Mouse (Mus musculus) cerebellum, postnatal 25 days (tissue): ENCODE data around the gene Hoxa2.

ENCODE experiments used
- DNase-seq, 2 experiments: peaks; one replicate each; pipeline ENCODE4 v3.0.0; 2021; ENCODE audit warnings: mixed read lengths in 2 of 2

Hoxa2 gene

GRCm38 (mm10) chr6:52178918-52179665, 14.5 kb upstream of the Hoxa2 start:
- no peak for DNase-seq

- no peak for DNase-seq
These were observed 13.2 kb upstream of the Hoxa2 start for GRCm38 (mm10) chr6:52177806-52178205.

GRCm38 (mm10) chr6:52177061-52177735, 12.6 kb upstream of the Hoxa2 start, which contains the start of gene 5730596B20Rik:
TSS of gene 5730596B20Rik (plus strand) at chr6:52177498.
- DNase-seq = no peak

- DNase-seq = no peak
These were observed 11.8 kb upstream of the Hoxa2 start for GRCm38 (mm10) chr6:52176391-52176790.

GRCm38 (mm10) chr6:52175864-52176263, 11.2 kb upstream of the Hoxa2 start:
- DNase-seq = no peak

- peak in 1 of 2 experiments; percentile 10 for DNase-seq
These were observed 10.5 kb upstream of the Hoxa2 start for GRCm38 (mm10) chr6:52174968-52175751.

- DNase-seq = no peak
These were observed 9.0 kb upstream of the Hoxa2 start for GRCm38 (mm10) chr6:52173648-52174047.

GRCm38 (mm10) chr6:52172501-52172900, 7.9 kb upstream of the Hoxa2 start:
- DNase-seq = peak in 1 of 2 experiments; percentile 7

- DNase-seq = no peak
These were observed 7.3 kb upstream of the Hoxa2 start for GRCm38 (mm10) chr6:52171938-52172337.

GRCm38 (mm10) chr6:52171331-52171730, 6.7 kb upstream of the Hoxa2 start:
- no peak for DNase-seq

- DNase-seq = no peak
These were observed 6.2 kb upstream of the Hoxa2 start for GRCm38 (mm10) chr6:52170898-52171223.

- no peak for DNase-seq
These were observed 5.7 kb upstream of the Hoxa2 start for GRCm38 (mm10) chr6:52170166-52170897.

GRCm38 (mm10) chr6:52169499-52170165, 5.0 kb upstream of the Hoxa2 start:
- DNase-seq = no peak

GRCm38 (mm10) chr6:52168191-52169055, 3.8 kb upstream of the Hoxa2 start:
- DNase-seq = no peak

GRCm38 (mm10) chr6:52167736-52168161, 3.1 kb upstream of the Hoxa2 start:
- no peak for DNase-seq

- DNase-seq = no peak
These were observed 2.5 kb upstream of the Hoxa2 start for GRCm38 (mm10) chr6:52167176-52167575.

- no peak for DNase-seq
These were observed 1.9 kb upstream of the Hoxa2 start for GRCm38 (mm10) chr6:52166431-52167077.

- DNase-seq = no peak
These were observed 1.1 kb upstream of the Hoxa2 start for GRCm38 (mm10) chr6:52165441-52166370.

- peak in 1 of 2 experiments; percentile 12 for DNase-seq
These were observed 493 bp downstream of the Hoxa2 start for GRCm38 (mm10) chr6:52164051-52164625.
